Mouse (Mus musculus): ENCODE measurements around the gene Gstp3.

GRCm38 (mm10) chr19:4059069-4059740, at the start of gene Gstp3:
- TF ChIP-seq CTCF (IDR thresholded peaks at IDR 0.05; ENCODE audit: extremely low read depth, insufficient read depth, low read length): no peak
- TF ChIP-seq POLR2A (IDR thresholded peaks at IDR 0.05; ENCODE audit: extremely low read depth, insufficient read depth, low read length): no peak
